Mouse (Mus musculus) testis, adult 2 months (tissue): ENCODE measurements around the gene Eaf2.

Experiments
- CTCF ChIP-seq: fragments of 200-500 bp; IDR thresholded peaks from 2 replicates; pipeline ENCODE4 v1.5.1; 2012; ENCODE audit warnings: low read depth, mild to moderate bottlenecking, inconsistent platforms, low read length, moderate library complexity; ENCODE audit not compliant: control insufficient read depth, insufficient read depth, insufficient replicate concordance
- POLR2A ChIP-seq: fragments of 200-500 bp; IDR thresholded peaks from 2 replicates; pipeline ENCODE4 v1.6.1; 2012; ENCODE audit warnings: low read depth, mild to moderate bottlenecking, inconsistent platforms, low read length, moderate library complexity; ENCODE audit not compliant: control insufficient read depth

DNA sequence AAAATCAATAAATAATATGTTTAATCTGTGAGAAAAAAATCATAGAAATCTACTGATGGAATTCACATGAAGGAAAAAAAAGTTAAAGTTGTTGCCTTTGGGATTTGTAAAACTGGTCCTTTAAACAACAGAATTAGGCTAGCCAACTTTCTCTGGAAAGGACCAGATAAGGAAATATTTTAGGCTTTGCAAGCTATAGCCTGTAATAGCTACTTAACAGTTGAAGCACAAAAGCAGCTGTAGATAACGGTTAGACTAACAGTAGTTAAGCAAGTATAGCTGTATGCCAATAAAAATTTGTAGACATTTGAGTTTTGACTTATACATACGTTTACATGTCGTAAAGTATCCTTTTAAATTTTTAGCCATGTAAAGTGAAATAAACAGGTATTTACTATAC, 11.2 kb downstream of the Eaf2 start:
- no peak for TF ChIP-seq POLR2A
- no peak for TF ChIP-seq CTCF
